Mouse (Mus musculus) heart, embryonic 14.5 days (tissue): Measurements from ENCODE around the gene Uchl1. TPM values are rescaled to one million over a fixed set of nuclear protein-coding genes. Genes with fewer than 3 reads are reported as not detected.

Source experiments
- ATAC-seq: fragments of 200-750 bp; cut with Nextera tagmentation; 2 replicates; pipeline ENCODE4 v1.8.0; 2017; ENCODE audit warnings: low read depth, moderate TSS enrichment; ENCODE audit not compliant: insufficient number of reproducible peaks, insufficient read depth, low FRiP score
- H3K27ac ChIP-seq, 2 experiments: fragments of 200-500 bp in 1 of 2; fragments of 300-500 bp in 1 of 2; sonication (generic) in 1 of 2; replicated peaks in 1 of 2; 2 replicates each; pipeline ENCODE4 v1.5.1; 2012 to 2014; ENCODE audit warnings: low read depth in 2 of 2, low read length in 2 of 2, control low read depth in 1 of 2, mild to moderate bottlenecking in 1 of 2, mixed read lengths in 1 of 2; ENCODE audit not compliant: control insufficient read depth in 1 of 2, insufficient read depth in 1 of 2
- H3K27me3 ChIP-seq: fragments of 300-500 bp; sonication (generic); 2 replicates; pipeline ENCODE4 v1.6.1; 2014; ENCODE audit warnings: mild to moderate bottlenecking, low read length, control low read depth; ENCODE audit not compliant: control insufficient read depth, insufficient read depth
- H3K36me3 ChIP-seq: fragments of 300-500 bp; sonication (generic); 2 replicates; pipeline ENCODE4 v1.6.1; 2014; ENCODE audit warnings: mild to moderate bottlenecking, control low read depth, low read length, mixed read lengths; ENCODE audit not compliant: control insufficient read depth, insufficient read depth
- H3K4me1 ChIP-seq, 2 experiments: fragments of 200-500 bp in 1 of 2; fragments of 300-500 bp in 1 of 2; sonication (generic) in 1 of 2; 2 replicates each; pipeline ENCODE4 v1.6.1; 2012 to 2014; ENCODE audit warnings: low read length in 2 of 2, control low read depth in 1 of 2, mixed read lengths in 1 of 2; ENCODE audit not compliant: control insufficient read depth in 2 of 2, insufficient read depth in 2 of 2
- H3K4me2 ChIP-seq: fragments of 300-500 bp; sonication (generic); 2 replicates; pipeline ENCODE4 v1.6.1; 2014; ENCODE audit warnings: mild to moderate bottlenecking, low read length
- H3K4me3 ChIP-seq, 2 experiments: fragments of 200-500 bp in 1 of 2; fragments of 300-500 bp in 1 of 2; sonication (generic) in 1 of 2; 2 replicates each; pipeline ENCODE4 v1.5.1; 2012 to 2014; ENCODE audit warnings: low read length in 2 of 2, mild to moderate bottlenecking in 2 of 2, control low read depth in 1 of 2, low read depth in 1 of 2, moderate library complexity in 1 of 2; ENCODE audit not compliant: control insufficient read depth in 1 of 2, insufficient read depth in 1 of 2
- H3K9ac ChIP-seq: fragments of 300-500 bp; sonication (generic); 2 replicates; pipeline ENCODE4 v1.6.1; 2014; ENCODE audit warnings: mild to moderate bottlenecking, low read length
- H3K9me3 ChIP-seq: fragments of 300-500 bp; sonication (generic); 2 replicates; pipeline ENCODE4 v1.6.1; 2016; ENCODE audit warnings: low read length, control low read depth; ENCODE audit not compliant: control insufficient read depth
- WGBS: fragments of 180-500 bp; shearing (Covaris S2); extraction: QIAGEN DNeasy Blood & Tissue Kit; methylation state at CpG from one replicate; pipeline ENCODE4 v1.1.7; 2014; 5-methylcytosine and 5-hydroxymethylcytosine counted together
- polyA plus RNA-seq: library from polyadenylated mRNA; unstranded; fragments of >200 nt; fragmentation: Nextera tagmentation; extraction: Ambion mirVana; gene quantifications from 2 replicates; pipeline ENCODE4 v1.2.1, GENCODE M21; 2014

Gene Uchl1
- polyA plus RNA-seq, 1 experiment from 2014 or later, result 147 TPM

GRCm38 (mm10) chr5:66710445-66711019 is 34.6 kb downstream of the Uchl1 start:
- Histone ChIP-seq H3K9me3 (no peaks in the 10 kb centered on the region), H3K4me2 (no peak overlapping the region), H3K27me3 (peaks cover 70% of the 10 kb centered on the region), H3K27ac (no peak overlapping the region), H3K36me3 (no peaks in the 10 kb centered on the region), H3K9ac (no peak overlapping the region), H3K4me1 (peaks cover 7 to 8% of the 10 kb centered on the region in 2 experiments; a peak in 3 of 4 replicates), H3K4me3 (no peak overlapping the region)
- ATAC-seq, result no peak
- WGBS, result 17% methylated on average over 4 of the region's 4 CpGs

GRCm38 (mm10) chr5:66712801-66713200 is 36.9 kb downstream of the Uchl1 start:
- Histone ChIP-seq H3K27me3 (peaks cover 66% of the 10 kb centered on the region), H3K9me3 (0 out of 2 replicates have a peak, but pooled peaks cover 2% of the 10 kb centered on the region), H3K27ac (no peak overlapping the region), H3K4me1 (peaks cover 7 to 10% of the 10 kb centered on the region in 2 experiments; a peak in 3 of 4 replicates), H3K36me3 (no peaks in the 10 kb centered on the region), H3K4me3 (no peak overlapping the region), H3K4me2 (no peak overlapping the region), H3K9ac (no peak overlapping the region)
- WGBS, result 50% methylated on average over 6 of the region's 6 CpGs
- no peak for ATAC-seq

GRCm38 (mm10) chr5:66715498-66715931 is 39.6 kb downstream of the Uchl1 start:
- peaks cover 7 to 10% of the 10 kb centered on the region in 2 experiments; a peak in 3 of 4 replicates for H3K4me1 ChIP-seq
- H3K36me3 ChIP-seq, result no peaks in the 10 kb centered on the region
- no peak overlapping the region for H3K4me3 ChIP-seq
- 0 out of 2 replicates have a peak, but pooled peaks cover 2% of the 10 kb centered on the region for H3K9me3 ChIP-seq
- no peak overlapping the region for H3K27ac ChIP-seq
- no peak overlapping the region for H3K9ac ChIP-seq
- peaks cover 70% of the 10 kb centered on the region for H3K27me3 ChIP-seq
- 6% methylated on average over 4 of the region's 4 CpGs for WGBS
- peak; percentile 58; the same call in 1 of the 2 replicates for ATAC-seq
- H3K4me2 ChIP-seq, result no peak overlapping the region

- WGBS, result 54% methylated on average over 4 of the region's 4 CpGs
- peaks cover 81% of the 10 kb centered on the region for H3K27me3 ChIP-seq
These were observed 42.0 kb downstream of the Uchl1 start for GRCm38 (mm10) chr5:66717931-66718330.

GRCm38 (mm10) chr5:66718413-66718812 is 42.5 kb downstream of the Uchl1 start:
- 39% methylated on average over 3 of the region's 3 CpGs for WGBS
- no peak overlapping the region for H3K27ac ChIP-seq
- ATAC-seq, result no peak
- 0 out of 2 replicates have a peak, but pooled peaks cover 2% of the 10 kb centered on the region for H3K9me3 ChIP-seq
- H3K9ac ChIP-seq, result no peak overlapping the region
- no peak overlapping the region for H3K4me2 ChIP-seq
- no peak overlapping the region for H3K4me3 ChIP-seq
- peaks cover 81% of the 10 kb centered on the region for H3K27me3 ChIP-seq
- H3K4me1 ChIP-seq, result peaks cover 7 to 11% of the 10 kb centered on the region in 2 experiments; a peak in 3 of 4 replicates
- no peaks in the 10 kb centered on the region for H3K36me3 ChIP-seq

More at GRCm38 (mm10) chr5:66717931-66718330, 42.0 kb downstream of the Uchl1 start:
- no peak for ATAC-seq
- Histone ChIP-seq H3K9ac (no peak overlapping the region), H3K27ac (no peak overlapping the region), H3K4me1 (peaks cover 7 to 10% of the 10 kb centered on the region in 2 experiments; a peak in 3 of 4 replicates), H3K4me3 (no peak overlapping the region), H3K9me3 (0 out of 2 replicates have a peak, but pooled peaks cover 2% of the 10 kb centered on the region), H3K36me3 (no peaks in the 10 kb centered on the region), H3K4me2 (no peak overlapping the region)

- H3K9ac ChIP-seq, result no peak overlapping the region
- H3K9me3 ChIP-seq, result 0 out of 2 replicates have a peak, but pooled peaks cover 2% of the 10 kb centered on the region
- peaks cover 7 to 16% of the 10 kb centered on the region in 2 experiments; a peak in 3 of 4 replicates for H3K4me1 ChIP-seq
- H3K36me3 ChIP-seq, result no peaks in the 10 kb centered on the region
- no peak overlapping the region for H3K4me2 ChIP-seq
- WGBS, result 79% methylated on average over 7 of the region's 7 CpGs
- H3K27ac ChIP-seq, result no peak overlapping the region
- H3K27me3 ChIP-seq, result peaks cover 81% of the 10 kb centered on the region
- ATAC-seq, result no peak
- H3K4me3 ChIP-seq, result no peak overlapping the region
These were observed 43.0 kb downstream of the Uchl1 start for GRCm38 (mm10) chr5:66718880-66719279.

- Histone ChIP-seq H3K27ac (no peak overlapping the region), H3K27me3 (peaks cover 91% of the 10 kb centered on the region), H3K4me1 (0 out of 4 replicates have a peak, but pooled peaks cover 0 to 6% of the 10 kb centered on the region in 2 experiments), H3K4me2 (no peak overlapping the region), H3K36me3 (no peaks in the 10 kb centered on the region), H3K9me3 (0 out of 2 replicates have a peak, but pooled peaks cover 2% of the 10 kb centered on the region), H3K4me3 (no peak overlapping the region), H3K9ac (no peak overlapping the region)
- no peak for ATAC-seq
- 34% methylated on average over 5 of the region's 5 CpGs for WGBS
These were observed 45.0 kb downstream of the Uchl1 start for GRCm38 (mm10) chr5:66720921-66721320.
